Mouse (Mus musculus): Measurements from ENCODE around the gene Kidins220. TPM values are rescaled to one million over a fixed set of nuclear protein-coding genes. Genes with fewer than 3 reads are reported as not detected.

Kidins220 gene
- polyA plus RNA-seq, 1 experiment from 2014 or later = 131 TPM

GRCm38 (mm10) chr12:25027416-25027815, 52.7 kb downstream of the Kidins220 start:
- ATAC-seq (peak; percentile 70), DNase-seq (ENCODE audit: low spot score) (peak; percentile 82)
- no peaks in the 10 kb centered on the region for H3K9me3 ChIP-seq (replicated peaks; ENCODE audit: control insufficient read depth, low read length)
- no peaks in the 10 kb centered on the region for H3K27me3 ChIP-seq (replicated peaks; ENCODE audit: control insufficient read depth, insufficient read depth, low read length)
- H3K4me3 ChIP-seq (ENCODE audit: low read depth, low read length) = no peak overlapping the region
- no peak overlapping the region for H3K27ac ChIP-seq (ENCODE audit: low read depth, low read length)
- H3K9ac ChIP-seq (ENCODE audit: low read length) = no peak overlapping the region
- no peaks in the 10 kb centered on the region for H3K4me1 ChIP-seq (ENCODE audit: control insufficient read depth, insufficient read depth, low read length)
- peaks cover 39% of the 10 kb centered on the region for H3K36me3 ChIP-seq (ENCODE audit: control insufficient read depth, insufficient read depth, low read length)
- H3K4me2 ChIP-seq (ENCODE audit: low read length) = no peak overlapping the region
- 23% methylated on average over 2 of the region's 2 CpGs for WGBS

GRCm38 (mm10) chr12:25033662-25034337, 59.1 kb downstream of the Kidins220 start:
- H3K9ac ChIP-seq (ENCODE audit: low read length) = no peak overlapping the region
- H3K9me3 ChIP-seq (replicated peaks; ENCODE audit: control insufficient read depth, low read length) = no peaks in the 10 kb centered on the region
- peak; percentile 93 for ATAC-seq
- H3K4me3 ChIP-seq (ENCODE audit: low read depth, low read length) = no peak overlapping the region
- peaks cover 18% of the 10 kb centered on the region for H3K4me1 ChIP-seq (ENCODE audit: control insufficient read depth, insufficient read depth, low read length)
- H3K4me2 ChIP-seq (ENCODE audit: low read length) = peak overlapping the region; percentile 35
- H3K27me3 ChIP-seq (replicated peaks; ENCODE audit: control insufficient read depth, insufficient read depth, low read length) = no peaks in the 10 kb centered on the region
- H3K27ac ChIP-seq (ENCODE audit: low read depth, low read length) = peak overlapping the region; percentile 77
- under 1% methylated on average over 9 of the region's 9 CpGs for WGBS
- peak; percentile 94 for DNase-seq (ENCODE audit: low spot score)
- H3K36me3 ChIP-seq (ENCODE audit: control insufficient read depth, insufficient read depth, low read length) = peaks cover 36% of the 10 kb centered on the region

DNA sequence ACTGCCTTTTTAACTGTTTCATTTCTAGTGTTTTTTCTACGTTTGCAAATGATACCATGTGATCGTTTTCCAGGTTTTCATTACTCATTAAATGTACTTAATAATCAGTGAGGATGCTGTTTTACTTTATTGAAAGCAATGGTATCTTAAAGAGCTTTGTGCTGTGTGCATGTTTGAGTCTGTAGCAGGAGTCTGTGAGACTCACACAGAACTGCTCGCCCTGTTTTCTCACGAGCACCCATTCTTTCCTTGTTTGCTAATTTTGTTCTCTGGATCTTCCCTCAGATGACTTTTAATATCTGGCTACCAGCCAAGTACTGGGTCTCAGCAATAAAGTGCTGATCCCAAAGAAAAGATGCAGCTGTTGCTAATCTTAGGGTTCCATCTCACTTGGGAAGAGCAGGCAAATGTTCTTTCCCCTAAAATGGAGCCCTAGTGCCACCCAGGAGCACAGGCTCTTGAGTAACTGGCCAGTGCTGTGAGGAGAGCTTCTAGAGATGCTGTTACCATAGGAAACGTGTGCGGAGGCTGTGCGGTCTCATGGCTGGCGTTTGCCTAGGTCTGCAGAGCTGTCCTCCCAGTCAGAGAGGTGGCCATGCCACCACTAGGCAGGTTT, 59.7 kb downstream of the Kidins220 start:
- Histone ChIP-seq H3K27me3 (replicated peaks; ENCODE audit: control insufficient read depth, insufficient read depth, low read length) (no peaks in the 10 kb centered on the region), H3K4me3 (ENCODE audit: low read depth, low read length) (no peak overlapping the region), H3K36me3 (ENCODE audit: control insufficient read depth, insufficient read depth, low read length) (peaks cover 36% of the 10 kb centered on the region), H3K9me3 (replicated peaks; ENCODE audit: control insufficient read depth, low read length) (no peaks in the 10 kb centered on the region), H3K9ac (ENCODE audit: low read length) (no peak overlapping the region), H3K4me1 (ENCODE audit: control insufficient read depth, insufficient read depth, low read length) (peaks cover 18% of the 10 kb centered on the region), H3K27ac (ENCODE audit: low read depth, low read length) (peak overlapping the region; percentile 77), H3K4me2 (ENCODE audit: low read length) (peak overlapping the region; percentile 35)
- ATAC-seq = peak; percentile 67
- 19% methylated on average over 8 of the region's 8 CpGs for WGBS
- DNase-seq (ENCODE audit: low spot score) = peak; percentile 75

- H3K36me3 ChIP-seq (ENCODE audit: control insufficient read depth, insufficient read depth, low read length) = peaks cover 40% of the 10 kb centered on the region
- H3K4me1 ChIP-seq (ENCODE audit: control insufficient read depth, insufficient read depth, low read length) = peaks cover 18% of the 10 kb centered on the region
- ATAC-seq (no peak), DNase-seq (ENCODE audit: low spot score) (no peak)
- H3K27ac ChIP-seq (ENCODE audit: low read depth, low read length) = no peak overlapping the region
- no peaks in the 10 kb centered on the region for H3K27me3 ChIP-seq (replicated peaks; ENCODE audit: control insufficient read depth, insufficient read depth, low read length)
- H3K9me3 ChIP-seq (replicated peaks; ENCODE audit: control insufficient read depth, low read length) = no peaks in the 10 kb centered on the region
- H3K9ac ChIP-seq (ENCODE audit: low read length) = no peak overlapping the region
- H3K4me3 ChIP-seq (ENCODE audit: low read depth, low read length) = no peak overlapping the region
- 87% methylated on average over 3 of the region's 3 CpGs for WGBS
- H3K4me2 ChIP-seq (ENCODE audit: low read length) = no peak overlapping the region
These were observed 61.3 kb downstream of the Kidins220 start for GRCm38 (mm10) chr12:25036024-25036423.

DNA sequence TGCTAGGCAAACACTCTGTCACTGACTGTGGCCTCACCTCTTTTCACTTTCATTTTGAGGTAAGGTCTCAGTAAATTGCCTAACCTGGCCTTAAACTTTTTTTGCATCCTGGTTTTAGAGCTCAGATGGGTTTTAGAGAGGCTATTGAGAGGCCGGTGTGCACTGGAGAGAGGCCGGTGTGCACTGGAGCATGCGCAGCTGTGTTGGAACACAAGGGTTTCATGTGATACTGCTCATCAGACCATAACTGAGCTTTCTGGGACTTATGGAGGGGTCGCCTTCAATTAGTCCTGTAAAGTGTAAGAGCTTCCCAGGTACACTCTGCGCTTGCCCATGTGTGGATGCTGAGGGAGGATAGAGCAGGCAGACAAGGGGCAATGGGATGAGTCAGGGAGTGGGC, 62.5 kb downstream of the Kidins220 start:
- H3K27me3 ChIP-seq (replicated peaks; ENCODE audit: control insufficient read depth, insufficient read depth, low read length) = no peaks in the 10 kb centered on the region
- H3K4me1 ChIP-seq (ENCODE audit: control insufficient read depth, insufficient read depth, low read length) = peaks cover 18% of the 10 kb centered on the region
- WGBS = 70% methylated on average over 5 of the region's 5 CpGs
- DNase-seq (ENCODE audit: low spot score) = no peak
- no peak overlapping the region for H3K27ac ChIP-seq (ENCODE audit: low read depth, low read length)
- ATAC-seq = no peak
- no peaks in the 10 kb centered on the region for H3K9me3 ChIP-seq (replicated peaks; ENCODE audit: control insufficient read depth, low read length)
- no peak overlapping the region for H3K9ac ChIP-seq (ENCODE audit: low read length)
- peaks cover 44% of the 10 kb centered on the region for H3K36me3 ChIP-seq (ENCODE audit: control insufficient read depth, insufficient read depth, low read length)
- H3K4me2 ChIP-seq (ENCODE audit: low read length) = no peak overlapping the region
- H3K4me3 ChIP-seq (ENCODE audit: low read depth, low read length) = no peak overlapping the region

GRCm38 (mm10) chr12:25037681-25038472, 63.2 kb downstream of the Kidins220 start:
- no peak overlapping the region for H3K27ac ChIP-seq (ENCODE audit: low read depth, low read length)
- H3K4me1 ChIP-seq (ENCODE audit: control insufficient read depth, insufficient read depth, low read length) = peaks cover 18% of the 10 kb centered on the region
- H3K9me3 ChIP-seq (replicated peaks; ENCODE audit: control insufficient read depth, low read length) = no peaks in the 10 kb centered on the region
- WGBS = 75% methylated on average over 9 of the region's 9 CpGs
- DNase-seq (ENCODE audit: low spot score) = no peak
- no peak overlapping the region for H3K9ac ChIP-seq (ENCODE audit: low read length)
- H3K4me3 ChIP-seq (ENCODE audit: low read depth, low read length) = no peak overlapping the region
- no peak overlapping the region for H3K4me2 ChIP-seq (ENCODE audit: low read length)
- H3K36me3 ChIP-seq (ENCODE audit: control insufficient read depth, insufficient read depth, low read length) = peaks cover 44% of the 10 kb centered on the region
- ATAC-seq = no peak
- no peaks in the 10 kb centered on the region for H3K27me3 ChIP-seq (replicated peaks; ENCODE audit: control insufficient read depth, insufficient read depth, low read length)

- H3K4me1 ChIP-seq (ENCODE audit: control insufficient read depth, insufficient read depth, low read length) = no peaks in the 10 kb centered on the region
- no peaks in the 10 kb centered on the region for H3K27me3 ChIP-seq (replicated peaks; ENCODE audit: control insufficient read depth, insufficient read depth, low read length)
- no peak overlapping the region for H3K27ac ChIP-seq (ENCODE audit: low read depth, low read length)
- H3K9ac ChIP-seq (ENCODE audit: low read length) = no peak overlapping the region
- WGBS = 91% methylated on average over 2 of the region's 2 CpGs
- H3K36me3 ChIP-seq (ENCODE audit: control insufficient read depth, insufficient read depth, low read length) = peaks cover 39% of the 10 kb centered on the region
- DNase-seq (ENCODE audit: low spot score) (no peak), ATAC-seq (no peak)
- H3K4me2 ChIP-seq (ENCODE audit: low read length) = no peak overlapping the region
- H3K9me3 ChIP-seq (replicated peaks; ENCODE audit: control insufficient read depth, low read length) = no peaks in the 10 kb centered on the region
- no peak overlapping the region for H3K4me3 ChIP-seq (ENCODE audit: low read depth, low read length)
These were observed 69.3 kb downstream of the Kidins220 start for GRCm38 (mm10) chr12:25044056-25044455.

GRCm38 (mm10) chr12:25044579-25044978, 69.9 kb downstream of the Kidins220 start:
- 91% methylated on average over 4 of the region's 4 CpGs for WGBS

More at GRCm38 (mm10) chr12:25044579-25044978, 69.9 kb downstream of the Kidins220 start:
- Histone ChIP-seq H3K4me2 (ENCODE audit: low read length) (no peak overlapping the region), H3K9ac (ENCODE audit: low read length) (no peak overlapping the region), H3K4me3 (ENCODE audit: low read depth, low read length) (no peak overlapping the region), H3K36me3 (ENCODE audit: control insufficient read depth, insufficient read depth, low read length) (peaks cover 39% of the 10 kb centered on the region), H3K9me3 (replicated peaks; ENCODE audit: control insufficient read depth, low read length) (no peaks in the 10 kb centered on the region), H3K27me3 (replicated peaks; ENCODE audit: control insufficient read depth, insufficient read depth, low read length) (no peaks in the 10 kb centered on the region), H3K27ac (ENCODE audit: low read depth, low read length) (no peak overlapping the region), H3K4me1 (ENCODE audit: control insufficient read depth, insufficient read depth, low read length) (no peaks in the 10 kb centered on the region)
- no peak for ATAC-seq
- no peak for DNase-seq (ENCODE audit: low spot score)
